Mouse (Mus musculus) intestine, embryonic 16.5 days (tissue): ENCODE results near the gene C2cd3. TPM values are rescaled to one million over a fixed set of nuclear protein-coding genes. Genes with fewer than 3 reads are reported as not detected.
A peak's percentile ranks its signal among the peaks of the same experiment; 100 is the strongest.

ENCODE experiments used
- ATAC-seq: fragments of 200-750 bp; cut with Nextera tagmentation; 2 replicates; pipeline ENCODE4 v1.8.0; 2017; ENCODE audit warnings: moderate TSS enrichment, moderate library complexity
- H3K27ac ChIP-seq: fragments of 300-500 bp; sonication (generic); 2 replicates; pipeline ENCODE4 v1.5.1; 2014; ENCODE audit warnings: mild to moderate bottlenecking, low read length
- H3K27me3 ChIP-seq: fragments of 300-500 bp; sonication (generic); replicated peaks from 2 replicates; pipeline ENCODE4 v1.6.1; 2014; ENCODE audit warnings: low read length, control low read depth, mixed read lengths; ENCODE audit not compliant: control insufficient read depth, insufficient read depth
- H3K36me3 ChIP-seq: fragments of 300-500 bp; sonication (generic); 2 replicates; pipeline ENCODE4 v1.6.1; 2014; ENCODE audit warnings: low read length, control low read depth; ENCODE audit not compliant: control insufficient read depth, insufficient read depth
- H3K4me1 ChIP-seq: fragments of 300-500 bp; sonication (generic); 2 replicates; pipeline ENCODE4 v1.6.1; 2014; ENCODE audit warnings: low read length, control low read depth, mixed read lengths; ENCODE audit not compliant: control insufficient read depth, insufficient read depth
- H3K4me2 ChIP-seq: fragments of 300-500 bp; sonication (generic); 2 replicates; pipeline ENCODE4 v1.6.1; 2014; ENCODE audit warnings: low read depth, low read length, control low read depth
- H3K4me3 ChIP-seq: fragments of 300-500 bp; sonication (generic); 2 replicates; pipeline ENCODE4 v1.5.1; 2014; ENCODE audit warnings: mild to moderate bottlenecking, low read length
- H3K9ac ChIP-seq: fragments of 300-500 bp; sonication (generic); 2 replicates; pipeline ENCODE4 v1.6.1; 2014; ENCODE audit warnings: low read depth, low read length
- H3K9me3 ChIP-seq: fragments of 300-500 bp; sonication (generic); 2 replicates; pipeline ENCODE4 v1.6.1; 2016; ENCODE audit warnings: low read length, control low read depth; ENCODE audit not compliant: control insufficient read depth
- WGBS: fragments of 180-500 bp; shearing (Covaris S2); extraction: QIAGEN DNeasy Blood & Tissue Kit; methylation state at CpG from one replicate; pipeline ENCODE4 v1.1.7; 2014; 5-methylcytosine and 5-hydroxymethylcytosine counted together
- polyA plus RNA-seq: library from polyadenylated mRNA; unstranded; fragments of >200 nt; fragmentation: Nextera tagmentation; extraction: Ambion mirVana; gene quantifications from 2 replicates; pipeline ENCODE4 v1.2.1, GENCODE M21; 2015

The C2cd3 gene
- polyA plus RNA-seq, 1 experiment from 2014 or later, result 11.6 TPM

- Histone ChIP-seq H3K4me1 (peaks cover 11% of the 10 kb centered on the region), H3K4me2 (no peak overlapping the region), H3K27ac (no peak overlapping the region), H3K4me3 (no peak overlapping the region), H3K36me3 (peaks cover 4% of the 10 kb centered on the region; the same call in 1 of the 2 replicates), H3K9me3 (no peaks in the 10 kb centered on the region), H3K9ac (no peak overlapping the region), H3K27me3 (no peaks in the 10 kb centered on the region)
- ATAC-seq, result no peak
- WGBS, result 71% methylated on average over 10 of the region's 10 CpGs
Measured at GRCm38 (mm10) chr7:100463757-100464156, 91.7 kb downstream of the C2cd3 start.

- H3K27ac ChIP-seq, result no peak overlapping the region
- WGBS, result 95% methylated on average over 7 of the region's 7 CpGs
Measured at GRCm38 (mm10) chr7:100464248-100464647, 92.2 kb downstream of the C2cd3 start.

GRCm38 (mm10) chr7:100465248-100465647 lies 93.2 kb downstream of the C2cd3 start:
- peak overlapping the region; percentile 28; the same call in 1 of the 2 replicates for H3K4me2 ChIP-seq
- no peaks in the 10 kb centered on the region for H3K27me3 ChIP-seq
- H3K4me1 ChIP-seq, result peaks cover 11% of the 10 kb centered on the region
- peak; percentile 82 for ATAC-seq
- H3K4me3 ChIP-seq, result no peak overlapping the region
- H3K36me3 ChIP-seq, result peaks cover 4% of the 10 kb centered on the region; the same call in 1 of the 2 replicates
- H3K9me3 ChIP-seq, result no peaks in the 10 kb centered on the region
- H3K27ac ChIP-seq, result peak overlapping the region; percentile 45; the same call in 1 of the 2 replicates
- 68% methylated on average over 4 of the region's 4 CpGs for WGBS
- H3K9ac ChIP-seq, result peak overlapping the region; percentile 17; the same call in 1 of the 2 replicates

More at GRCm38 (mm10) chr7:100464248-100464647, 92.2 kb downstream of the C2cd3 start:
- no peaks in the 10 kb centered on the region for H3K9me3 ChIP-seq
- H3K4me2 ChIP-seq, result no peak overlapping the region
- no peak overlapping the region for H3K9ac ChIP-seq
- H3K27me3 ChIP-seq, result no peaks in the 10 kb centered on the region
- no peak overlapping the region for H3K4me3 ChIP-seq
- peaks cover 4% of the 10 kb centered on the region; the same call in 1 of the 2 replicates for H3K36me3 ChIP-seq
- H3K4me1 ChIP-seq, result peaks cover 11% of the 10 kb centered on the region
- no peak for ATAC-seq

- Histone ChIP-seq H3K9ac (peak overlapping the region; percentile 17; the same call in 1 of the 2 replicates), H3K4me3 (no peak overlapping the region)
Measured at GRCm38 (mm10) chr7:100465656-100466309, 93.8 kb downstream of the C2cd3 start.

GRCm38 (mm10) chr7:100466781-100467510 lies 94.9 kb downstream of the C2cd3 start:
- Histone ChIP-seq H3K9me3 (no peaks in the 10 kb centered on the region), H3K27ac (no peak overlapping the region), H3K36me3 (no peaks in the 10 kb centered on the region), H3K9ac (no peak overlapping the region), H3K4me1 (peaks cover 11% of the 10 kb centered on the region), H3K27me3 (no peaks in the 10 kb centered on the region), H3K4me3 (no peak overlapping the region), H3K4me2 (no peak overlapping the region)
- ATAC-seq, result peak; percentile 83
- 79% methylated on average over 11 of the region's 11 CpGs for WGBS

More at GRCm38 (mm10) chr7:100465656-100466309, 93.8 kb downstream of the C2cd3 start:
- H3K27ac ChIP-seq, result peak overlapping the region; percentile 45; the same call in 1 of the 2 replicates
- peak overlapping the region; percentile 28 for H3K4me2 ChIP-seq
- no peaks in the 10 kb centered on the region for H3K27me3 ChIP-seq
- H3K36me3 ChIP-seq, result peaks cover 4% of the 10 kb centered on the region; the same call in 1 of the 2 replicates
- peak; percentile 80 for ATAC-seq
- 34% methylated on average over 5 of the region's 5 CpGs for WGBS
- peaks cover 11% of the 10 kb centered on the region for H3K4me1 ChIP-seq
- H3K9me3 ChIP-seq, result no peaks in the 10 kb centered on the region

GRCm38 (mm10) chr7:100468761-100469160 lies 96.7 kb downstream of the C2cd3 start:
- Histone ChIP-seq H3K4me2 (no peak overlapping the region), H3K36me3 (no peaks in the 10 kb centered on the region), H3K27ac (no peak overlapping the region), H3K9me3 (no peaks in the 10 kb centered on the region), H3K27me3 (no peaks in the 10 kb centered on the region), H3K9ac (no peak overlapping the region), H3K4me3 (no peak overlapping the region), H3K4me1 (peaks cover 11% of the 10 kb centered on the region)
- 90% methylated on average over 6 of the region's 6 CpGs for WGBS
- ATAC-seq, result no peak

GRCm38 (mm10) chr7:100469502-100469901 lies 97.5 kb downstream of the C2cd3 start:
- no peaks in the 10 kb centered on the region for H3K27me3 ChIP-seq
- WGBS, result 90% methylated on average over 1 of the region's 1 CpGs
- peaks cover 11% of the 10 kb centered on the region for H3K4me1 ChIP-seq
- ATAC-seq, result no peak
- H3K9ac ChIP-seq, result no peak overlapping the region
- H3K36me3 ChIP-seq, result no peaks in the 10 kb centered on the region
- no peak overlapping the region for H3K4me2 ChIP-seq
- no peak overlapping the region for H3K27ac ChIP-seq
- H3K4me3 ChIP-seq, result no peak overlapping the region
- H3K9me3 ChIP-seq, result no peaks in the 10 kb centered on the region

GRCm38 (mm10) chr7:100470796-100471406 lies 98.9 kb downstream of the C2cd3 start:
- Histone ChIP-seq H3K36me3 (no peaks in the 10 kb centered on the region), H3K9me3 (no peaks in the 10 kb centered on the region), H3K4me3 (no peak overlapping the region), H3K27me3 (no peaks in the 10 kb centered on the region), H3K9ac (no peak overlapping the region), H3K27ac (no peak overlapping the region), H3K4me1 (peaks cover 2% of the 10 kb centered on the region), H3K4me2 (no peak overlapping the region)
- ATAC-seq, result no peak
- WGBS, result 91% methylated on average over 11 of the region's 11 CpGs

GRCm38 (mm10) chr7:100471407-100471797 lies 99.4 kb downstream of the C2cd3 start:
- Histone ChIP-seq H3K4me3 (no peak overlapping the region), H3K9ac (no peak overlapping the region), H3K9me3 (no peaks in the 10 kb centered on the region), H3K36me3 (no peaks in the 10 kb centered on the region), H3K27ac (no peak overlapping the region), H3K27me3 (no peaks in the 10 kb centered on the region), H3K4me2 (no peak overlapping the region), H3K4me1 (no peaks in the 10 kb centered on the region)
- WGBS, result 80% methylated on average over 1 of the region's 1 CpGs
- ATAC-seq, result no peak
